Mouse (Mus musculus) thymus, adult 2 months (tissue): ENCODE results near the gene Ankle1. TPM values are rescaled to one million over a fixed set of nuclear protein-coding genes. Genes with fewer than 3 reads are reported as not detected.

Experiments used
- DNase-seq: peaks from one replicate; pipeline ENCODE4 v3.0.0; 2021
- H3K27ac ChIP-seq: fragments of 200-500 bp; 2 replicates; pipeline ENCODE4 v1.5.1; 2012; ENCODE audit warnings: low read length, control low read depth; ENCODE audit not compliant: control insufficient read depth, insufficient read depth
- H3K27me3 ChIP-seq: fragments of 200-500 bp; 2 replicates; pipeline ENCODE4 v1.6.1; 2012; ENCODE audit warnings: mild to moderate bottlenecking, low read length, moderate library complexity, mixed read lengths; ENCODE audit not compliant: control insufficient read depth, insufficient read depth
- H3K36me3 ChIP-seq: fragments of 200-500 bp; 2 replicates; pipeline ENCODE4 v1.6.1; 2012; ENCODE audit warnings: mild to moderate bottlenecking, low read length, moderate library complexity; ENCODE audit not compliant: control insufficient read depth, insufficient read depth
- H3K4me1 ChIP-seq: fragments of 200-500 bp; replicated peaks from 2 replicates; pipeline ENCODE4 v1.6.1; 2012; ENCODE audit warnings: low read length; ENCODE audit not compliant: control insufficient read depth, insufficient read depth
- H3K4me3 ChIP-seq: fragments of 200-500 bp; 2 replicates; pipeline ENCODE4 v1.5.1; 2012; ENCODE audit warnings: mild to moderate bottlenecking, low read length, control low read depth, moderate library complexity; ENCODE audit not compliant: control insufficient read depth, insufficient read depth
- CTCF ChIP-seq: fragments of 200-500 bp; IDR thresholded peaks from 2 replicates; pipeline ENCODE4 v1.5.1; 2012; ENCODE audit warnings: mild to moderate bottlenecking, control low read depth, low read length, moderate library complexity, borderline replicate concordance; ENCODE audit not compliant: control insufficient read depth, poor library complexity, insufficient read depth; ENCODE audit errors: extremely low read depth
- POLR2A ChIP-seq: fragments of 200-500 bp; IDR thresholded peaks from 2 replicates; pipeline ENCODE4 v1.6.1; 2012; ENCODE audit warnings: mild to moderate bottlenecking, low read length, control low read depth, moderate library complexity; ENCODE audit not compliant: control insufficient read depth, poor library complexity, insufficient read depth; ENCODE audit errors: extremely low read depth
- WGBS: fragments of 180-500 bp; shearing (Covaris S2); methylation state at CpG from one replicate; pipeline ENCODE4 v1.1.7; 2018; 5-methylcytosine and 5-hydroxymethylcytosine counted together
- polyA plus RNA-seq: library from polyadenylated mRNA; depleted of rRNA; stranded (reverse); fragments of >200 nt; gene quantifications from 2 replicates; pipeline ENCODE4 v1.2.3, GENCODE M21; 2012; rRNA removed

The Ankle1 gene
- polyA plus RNA-seq, 1 experiment = 60.0 TPM

DNA sequence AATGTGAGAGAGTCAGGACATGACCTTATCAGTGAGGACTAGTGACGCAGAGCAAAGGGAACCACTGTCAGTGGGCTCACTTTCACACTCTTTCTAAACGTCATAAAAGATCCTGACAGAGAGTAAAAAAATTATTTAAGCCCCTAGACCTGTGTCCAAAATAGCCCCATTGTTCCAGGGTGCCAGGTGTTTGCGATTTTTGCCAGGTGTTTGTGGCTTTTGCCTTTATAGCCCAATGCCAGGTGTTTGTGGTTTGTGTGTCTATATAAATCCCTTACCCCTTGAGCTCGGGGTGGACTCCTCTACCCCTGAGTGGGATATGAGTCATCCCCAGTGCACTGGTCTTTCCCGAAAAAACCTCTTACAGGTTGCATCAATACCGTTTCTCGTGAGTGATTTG is 39.3 kb downstream of the Ankle1 start:
- 35% methylated on average over 7 of the region's 7 CpGs for WGBS
- no peak overlapping the region for H3K4me3 ChIP-seq
- H3K36me3 ChIP-seq = no peaks in the 10 kb centered on the region
- 0 out of 2 replicates have a peak, but pooled peaks cover 5% of the 10 kb centered on the region for H3K4me1 ChIP-seq
- TF ChIP-seq POLR2A (no peak), CTCF (no peak)
- DNase-seq = no peak
- no peak overlapping the region for H3K27ac ChIP-seq
- no peaks in the 10 kb centered on the region for H3K27me3 ChIP-seq

DNA sequence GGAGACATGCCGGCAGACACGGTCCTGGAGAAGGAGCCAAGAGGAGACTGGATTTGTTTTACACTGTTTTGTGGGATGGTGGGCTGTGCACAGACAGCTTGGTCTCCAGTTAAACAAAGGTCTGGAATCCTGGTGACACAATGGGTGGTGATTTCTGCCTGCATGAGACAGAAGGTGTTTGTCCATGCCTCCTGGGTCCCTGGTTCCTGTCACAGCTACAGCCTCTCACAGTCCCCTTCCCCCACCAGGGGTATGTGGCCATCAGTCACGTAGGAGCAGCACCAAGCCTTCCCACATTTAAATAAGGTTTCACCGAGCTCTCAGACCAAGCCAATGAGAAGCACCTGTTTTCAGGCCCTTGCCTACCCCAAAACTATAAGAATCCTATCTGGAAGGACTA is 45.5 kb downstream of the Ankle1 start:
- Histone ChIP-seq H3K4me3 (no peak overlapping the region), H3K27me3 (no peaks in the 10 kb centered on the region), H3K36me3 (no peaks in the 10 kb centered on the region; the same call in 1 of the 2 replicates), H3K4me1 (0 out of 2 replicates have a peak, but pooled peaks cover 3% of the 10 kb centered on the region), H3K27ac (no peak overlapping the region)
- 79% methylated on average over 4 of the region's 4 CpGs for WGBS
- no peak for DNase-seq
- no peak for TF ChIP-seq POLR2A
- TF ChIP-seq CTCF = no peak

DNA sequence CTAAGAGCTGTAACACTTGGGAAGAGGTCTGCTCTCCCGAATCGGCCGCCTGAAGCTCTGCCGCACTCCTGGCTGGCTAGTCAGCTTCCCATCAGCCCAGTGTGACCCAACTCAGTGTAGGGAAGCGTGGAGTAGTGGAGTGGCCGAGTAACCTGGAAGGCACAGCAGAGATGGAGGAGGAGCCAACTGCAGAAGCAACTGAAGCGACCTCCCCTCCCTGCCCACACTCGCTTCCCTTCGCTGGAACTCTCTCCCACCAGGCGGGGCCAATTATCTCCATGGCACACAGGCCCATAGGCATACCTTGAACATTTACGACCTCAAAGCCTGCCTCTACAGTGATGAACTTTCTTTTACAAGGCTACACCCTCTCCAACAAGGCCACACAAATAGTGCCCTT is 46.0 kb downstream of the Ankle1 start:
- no peak for DNase-seq
- WGBS = 81% methylated on average over 11 of the region's 11 CpGs
- TF ChIP-seq POLR2A (no peak), CTCF (no peak)
- no peak overlapping the region for H3K27ac ChIP-seq
- H3K4me3 ChIP-seq = no peak overlapping the region
- H3K27me3 ChIP-seq = no peaks in the 10 kb centered on the region
- 0 out of 2 replicates have a peak, but pooled peaks cover 3% of the 10 kb centered on the region for H3K4me1 ChIP-seq
- peaks cover 2% of the 10 kb centered on the region; the same call in 1 of the 2 replicates for H3K36me3 ChIP-seq

DNA sequence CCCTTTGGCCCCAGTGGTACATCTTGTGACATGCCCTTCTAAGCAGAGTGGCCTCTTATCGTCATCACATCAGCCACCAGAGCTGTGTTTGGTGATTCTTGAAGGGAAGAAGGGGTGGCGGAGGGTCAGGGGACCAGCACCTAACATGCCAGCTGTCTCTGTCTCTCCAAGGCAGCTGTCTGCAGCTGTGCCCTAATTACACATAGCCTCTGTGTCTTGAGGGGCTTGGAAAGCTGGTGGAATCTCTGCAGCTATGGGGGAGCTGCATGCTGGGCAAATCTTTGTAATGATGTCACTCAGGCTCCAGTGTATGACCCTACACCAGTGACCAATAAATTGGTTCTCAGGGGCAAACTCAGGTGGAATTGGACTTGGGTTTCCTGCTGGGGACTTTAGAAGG is 46.9 kb downstream of the Ankle1 start:
- H3K4me3 ChIP-seq = no peak overlapping the region
- DNase-seq = no peak
- TF ChIP-seq CTCF (no peak), POLR2A (no peak)
- 85% methylated on average over 2 of the region's 2 CpGs for WGBS
- peaks cover 11% of the 10 kb centered on the region for H3K36me3 ChIP-seq
- no peaks in the 10 kb centered on the region for H3K27me3 ChIP-seq
- H3K27ac ChIP-seq = no peak overlapping the region
- 0 out of 2 replicates have a peak, but pooled peaks cover 3% of the 10 kb centered on the region for H3K4me1 ChIP-seq

DNA sequence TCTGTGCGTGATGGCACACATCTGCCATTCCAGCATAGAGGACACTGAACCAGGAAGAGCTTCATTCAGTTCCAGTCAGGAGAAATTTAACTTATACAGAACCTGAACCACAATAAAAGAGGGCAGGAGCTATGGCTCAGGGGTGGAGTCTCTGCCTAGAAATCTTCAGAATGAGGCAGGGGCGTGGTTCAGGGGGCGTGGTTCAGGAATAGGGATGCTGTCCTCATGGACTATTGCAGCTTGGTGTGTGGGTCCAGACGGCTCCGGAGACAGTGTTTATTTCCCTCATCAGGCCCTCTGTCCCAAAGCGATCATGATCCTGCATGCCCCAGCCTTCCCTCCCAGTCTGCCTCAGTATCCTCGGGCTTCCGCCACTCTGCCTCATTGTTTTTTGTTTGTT is 48.9 kb downstream of the Ankle1 start:
- no peak overlapping the region for H3K27ac ChIP-seq
- H3K4me1 ChIP-seq = 0 out of 2 replicates have a peak, but pooled peaks cover 3% of the 10 kb centered on the region
- DNase-seq = no peak
- TF ChIP-seq CTCF (no peak), POLR2A (no peak)
- H3K4me3 ChIP-seq = no peak overlapping the region
- 92% methylated on average over 8 of the region's 8 CpGs for WGBS
- H3K36me3 ChIP-seq = peaks cover 30% of the 10 kb centered on the region
- H3K27me3 ChIP-seq = no peaks in the 10 kb centered on the region

DNA sequence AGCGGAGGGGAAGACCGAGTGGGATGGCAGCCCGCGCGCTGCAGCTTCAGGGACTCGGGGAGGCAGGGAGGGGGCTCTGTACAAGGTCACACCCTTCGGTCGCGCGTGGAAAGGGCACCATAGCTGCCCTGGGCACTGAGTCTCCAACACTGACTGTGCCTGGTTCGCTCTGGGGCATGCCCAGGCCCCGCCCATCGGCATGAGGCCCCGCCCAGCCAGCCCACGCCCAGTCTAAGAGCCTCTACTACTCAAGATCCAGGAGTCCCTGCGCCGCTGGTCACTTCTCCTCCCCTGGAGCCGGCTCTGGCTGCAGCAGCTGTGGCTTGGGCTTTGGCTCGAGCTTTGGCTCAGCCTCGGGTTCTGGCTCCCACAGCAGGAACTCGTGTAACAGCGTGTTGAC is 51.1 kb downstream of the Ankle1 start:
- Histone ChIP-seq H3K4me3 (no peak overlapping the region), H3K36me3 (peaks cover 43% of the 10 kb centered on the region), H3K27me3 (no peaks in the 10 kb centered on the region), H3K4me1 (peaks cover 15% of the 10 kb centered on the region), H3K27ac (no peak overlapping the region)
- 87% methylated on average over 22 of the region's 22 CpGs for WGBS
- DNase-seq = no peak
- TF ChIP-seq CTCF = no peak

DNA sequence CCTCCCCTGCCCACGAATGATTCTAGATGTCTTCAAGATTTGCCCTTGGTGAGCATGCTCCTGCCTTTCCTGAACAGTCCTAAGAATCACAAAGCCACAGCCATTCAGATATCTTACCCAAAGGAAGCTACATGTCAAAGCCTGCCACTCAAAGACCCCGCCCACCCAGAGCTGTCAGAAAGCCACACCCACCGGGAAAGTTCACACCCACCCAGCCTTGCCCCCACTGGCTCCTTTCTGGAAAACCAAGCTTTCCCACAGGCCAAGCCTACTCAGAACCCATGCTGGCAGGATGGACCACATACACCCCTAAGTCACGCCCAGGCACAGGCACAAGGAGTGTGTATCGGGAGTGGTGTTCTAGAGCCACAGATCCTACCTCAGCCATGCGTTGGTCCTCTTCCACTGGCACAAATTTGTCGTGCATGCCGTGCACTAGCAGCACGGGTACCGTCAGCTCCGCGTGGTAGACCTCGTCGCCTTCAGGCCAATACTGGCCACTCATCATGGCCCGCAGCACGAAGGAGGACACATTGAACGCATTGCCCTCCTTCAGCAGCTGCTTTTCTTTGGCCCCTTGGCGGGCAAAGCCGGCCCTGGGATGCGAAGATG is 52.0 kb downstream of the Ankle1 start:
- H3K4me3 ChIP-seq = no peak overlapping the region
- H3K36me3 ChIP-seq = peaks cover 43% of the 10 kb centered on the region
- peaks cover 18% of the 10 kb centered on the region for H3K4me1 ChIP-seq
- no peaks in the 10 kb centered on the region for H3K27me3 ChIP-seq
- no peak overlapping the region for H3K27ac ChIP-seq
- 96% methylated on average over 20 of the region's 20 CpGs for WGBS
- DNase-seq = no peak
- TF ChIP-seq POLR2A (no peak), CTCF (no peak)

Other genes starting within 250 kb of the Ankle1 start
- gene Myo9b, start 133.3 kb upstream of the Ankle1 start, polyA plus RNA-seq = 82.5 and 90.7 TPM in 2 replicates
- 17.7 and 18.5 TPM in 2 replicates for gene Haus8, start 133.1 kb upstream of the Ankle1 start, polyA plus RNA-seq
- gene Use1, start 39.2 kb upstream of the Ankle1 start, polyA plus RNA-seq = 133 and 156 TPM in 2 replicates
- gene Ocel1, start 34.7 kb upstream of the Ankle1 start, polyA plus RNA-seq = 34.9 and 36.1 TPM in 2 replicates
- 71.2 and 71.5 TPM in 2 replicates for gene Nr2f6, start 24.1 kb upstream of the Ankle1 start, polyA plus RNA-seq
- gene Ushbp1, start 10.2 kb upstream of the Ankle1 start, polyA plus RNA-seq = 9.9 and 13.6 TPM in 2 replicates
- 219 and 225 TPM in 2 replicates for gene Babam1, start 9.1 kb upstream of the Ankle1 start, polyA plus RNA-seq
- 282 and 336 TPM in 2 replicates for gene Abhd8, start 57.6 kb downstream of the Ankle1 start, polyA plus RNA-seq
- 119 and 125 TPM in 2 replicates for gene Mrpl34, start 58.9 kb downstream of the Ankle1 start, polyA plus RNA-seq
- 201 and 216 TPM in 2 replicates for gene Dda1, start 63.2 kb downstream of the Ankle1 start, polyA plus RNA-seq
- 34.8 and 40.7 TPM in 2 replicates for gene Ano8, start 80.0 kb downstream of the Ankle1 start, polyA plus RNA-seq
- gene Gtpbp3, start 82.1 kb downstream of the Ankle1 start, polyA plus RNA-seq = 56.8 and 58.7 TPM in 2 replicates
- gene Plvap, start 105.7 kb downstream of the Ankle1 start, polyA plus RNA-seq = 59.2 and 62.6 TPM in 2 replicates
- 0.09 and 0.11 TPM in 2 replicates for gene Ccdc194, start 119.7 kb downstream of the Ankle1 start, polyA plus RNA-seq
- 457 and 474 TPM in 2 replicates for gene Bst2, start 131.4 kb downstream of the Ankle1 start, polyA plus RNA-seq
- gene Mvb12a, start 136.9 kb downstream of the Ankle1 start, polyA plus RNA-seq = 166 and 182 TPM in 2 replicates
- 15.5 and 17.2 TPM in 2 replicates for gene Tmem221, start 152.9 kb downstream of the Ankle1 start, polyA plus RNA-seq
- 0.05 and 0.06 TPM in 2 replicates for gene Nxnl1, start 160.6 kb downstream of the Ankle1 start, polyA plus RNA-seq
- 174 and 176 TPM in 2 replicates for gene Slc27a1, start 162.9 kb downstream of the Ankle1 start, polyA plus RNA-seq
- gene Pgls, start 186.2 kb downstream of the Ankle1 start, polyA plus RNA-seq = 280 and 369 TPM in 2 replicates
- 23.9 and 28.4 TPM in 2 replicates for gene Fam129c, start 191.6 kb downstream of the Ankle1 start, polyA plus RNA-seq
- gene Colgalt1, start 205.0 kb downstream of the Ankle1 start, polyA plus RNA-seq = 134 and 158 TPM in 2 replicates